Mouse (Mus musculus) kidney, adult 2 months (tissue): ENCODE results near the gene Gramd1b.

ENCODE experiments used
- CTCF ChIP-seq: fragments of 200-500 bp; conservative IDR thresholded peaks from 2 replicates; pipeline ENCODE4 v1.5.1; 2011; ENCODE audit warnings: low read depth, mild to moderate bottlenecking, control low read depth, low read length, moderate library complexity, mixed read lengths; ENCODE audit not compliant: insufficient read depth, insufficient read length
- POLR2A ChIP-seq: fragments of 200-500 bp; IDR thresholded peaks from one replicate; pipeline ENCODE4 v1.6.1; 2011; ENCODE audit warnings: low read depth, low read length, control low read depth

DNA sequence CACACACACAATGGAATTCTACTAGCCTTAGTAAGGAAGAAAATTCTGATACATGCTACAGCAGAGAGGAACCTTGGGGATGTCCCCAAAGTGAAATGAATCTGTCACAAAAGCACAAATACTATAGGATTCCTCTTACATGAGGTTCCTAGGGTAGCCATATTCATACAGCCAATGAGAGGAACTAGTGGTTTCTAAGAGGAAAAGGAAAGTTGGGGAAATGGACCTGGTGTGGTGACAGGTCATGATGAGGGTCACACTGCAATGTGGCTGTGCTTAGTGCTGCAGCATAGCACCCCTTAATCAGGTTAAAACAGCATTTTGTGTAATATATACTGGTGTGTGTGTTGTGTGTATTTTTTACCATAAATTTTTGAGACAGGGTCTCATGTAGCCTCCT is 32.6 kb upstream of the Gramd1b start:
- no peak for TF ChIP-seq CTCF
- no peak for TF ChIP-seq POLR2A
